Mouse (Mus musculus) kidney, adult 18-20 months (tissue): ENCODE data around the gene Mmp24.

ENCODE experiments used
- DNase-seq: peaks from one replicate; pipeline ENCODE4 v3.0.0; 2021

Gene Mmp24

GRCm38 (mm10) chr2:155862573-155863300 lies 87.6 kb downstream of the Mmp24 start:
- no peak for DNase-seq

GRCm38 (mm10) chr2:155863301-155863867 lies 88.2 kb downstream of the Mmp24 start:
- DNase-seq: no peak
